Mouse (Mus musculus): Measurements from ENCODE around the gene Gm10273. TPM values are rescaled to one million over a fixed set of nuclear protein-coding genes. Genes with fewer than 3 reads are reported as not detected.
"Not testable (repeated sequence)": the region's sequence is repeated elsewhere in the genome, so short reads cannot be mapped to it uniquely, and the experiment has no call there.

Gene Gm10273
- polyA plus RNA-seq (2015; fragmentation: Nextera tagmentation; extraction: Ambion mirVana), result 3.5 and 5.7 TPM in 2 replicates

DNA sequence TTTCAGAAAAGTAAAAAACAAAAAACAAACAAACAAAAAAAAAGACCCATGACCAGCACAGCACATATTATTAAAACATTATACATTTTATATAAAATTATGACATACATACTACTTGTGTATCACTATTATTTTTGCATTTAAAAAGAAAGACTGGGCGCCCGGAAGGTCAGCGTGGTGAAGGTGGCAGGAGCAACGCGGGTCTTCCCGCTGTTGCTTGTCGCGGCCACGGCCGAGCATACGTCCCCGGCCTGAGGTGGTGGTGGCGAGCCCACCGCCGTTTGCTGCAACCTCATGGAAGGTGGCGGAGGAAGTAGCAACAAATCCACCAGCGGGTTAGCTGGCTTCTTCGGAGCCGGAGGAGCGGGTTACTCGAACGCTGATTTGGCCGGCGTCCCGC is at the start of gene Gm10273:
Gm10273 (plus strand) TSS at position 172 of the 400 bp plus-strand sequence.
- not testable (repeated sequence) for H3K4me3 ChIP-seq (replicated peaks); H3K9ac ChIP-seq; H3K27me3 ChIP-seq (replicated peaks); H3K27ac ChIP-seq; H3K4me1 ChIP-seq (replicated peaks); H3K36me3 ChIP-seq; ATAC-seq; H3K9me3 ChIP-seq; H3K4me2 ChIP-seq (replicated peaks)
- WGBS, result 83% methylated on average over 12 of the region's 25 CpGs

DNA sequence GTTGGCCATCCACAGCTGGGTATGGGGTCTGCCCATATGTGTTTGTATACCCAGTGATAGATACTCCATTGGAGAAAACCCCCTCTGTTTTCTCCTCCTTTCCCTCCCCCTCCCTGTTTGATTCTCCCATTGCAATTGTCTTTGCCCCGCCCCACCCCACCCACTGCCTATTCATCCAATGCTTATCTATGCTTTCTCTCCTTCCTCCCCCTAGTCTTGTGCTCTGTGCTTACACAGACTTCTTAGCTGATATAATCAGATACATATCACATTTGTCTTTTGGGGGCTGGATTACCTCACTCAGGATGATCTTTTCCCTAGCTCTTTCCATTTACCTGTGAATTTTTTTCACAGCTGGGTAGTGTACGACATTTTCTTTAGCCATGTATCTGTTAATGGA is 48.9 kb upstream of the Gm10273 start:
- Histone ChIP-seq H3K36me3 (peaks cover 27% of the 10 kb centered on the region), H3K9me3 (no peaks in the 10 kb centered on the region), H3K4me1 (replicated peaks) (no peaks in the 10 kb centered on the region), H3K27me3 (replicated peaks) (no peaks in the 10 kb centered on the region), H3K4me3 (replicated peaks) (no peak overlapping the region), H3K9ac (no peak overlapping the region), H3K27ac (no peak overlapping the region), H3K4me2 (replicated peaks) (no peak overlapping the region)
- WGBS, result 97% methylated on average over 2 of the region's 2 CpGs
- ATAC-seq, result no peak

DNA sequence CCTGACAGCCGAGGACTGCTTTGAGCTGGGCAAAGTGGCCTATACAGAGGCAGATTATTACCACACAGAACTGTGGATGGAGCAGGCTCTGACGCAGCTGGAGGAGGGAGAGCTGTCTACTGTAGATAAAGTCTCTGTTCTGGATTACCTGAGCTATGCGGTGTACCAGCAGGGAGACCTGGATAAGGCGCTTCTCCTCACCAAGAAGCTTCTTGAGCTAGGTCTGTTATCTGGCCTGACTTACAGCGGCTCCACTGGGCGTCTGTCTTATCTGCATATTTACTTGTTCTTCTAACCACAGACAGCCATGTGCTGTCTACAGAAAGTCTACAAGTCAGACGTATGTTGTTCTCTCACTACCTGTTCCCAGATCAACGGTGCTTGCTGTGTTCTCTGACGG is 47.2 kb upstream of the Gm10273 start:
- H3K4me3 ChIP-seq (replicated peaks), result no peak overlapping the region
- peaks cover 26% of the 10 kb centered on the region for H3K36me3 ChIP-seq
- no peak overlapping the region for H3K27ac ChIP-seq
- H3K4me2 ChIP-seq (replicated peaks), result no peak overlapping the region
- WGBS, result 94% methylated on average over 9 of the region's 9 CpGs
- no peak overlapping the region for H3K9ac ChIP-seq
- no peaks in the 10 kb centered on the region for H3K4me1 ChIP-seq (replicated peaks)
- H3K9me3 ChIP-seq, result no peaks in the 10 kb centered on the region
- H3K27me3 ChIP-seq (replicated peaks), result no peaks in the 10 kb centered on the region
- peak; percentile 55; the same call in 1 of the 2 replicates for ATAC-seq

- Histone ChIP-seq H3K27me3 (replicated peaks) (no peaks in the 10 kb centered on the region), H3K4me3 (replicated peaks) (no peak overlapping the region), H3K4me2 (replicated peaks) (no peak overlapping the region), H3K36me3 (peaks cover 26% of the 10 kb centered on the region), H3K4me1 (replicated peaks) (no peaks in the 10 kb centered on the region), H3K9me3 (no peaks in the 10 kb centered on the region), H3K9ac (no peak overlapping the region), H3K27ac (no peak overlapping the region)
- no peak for ATAC-seq
- WGBS, result 92% methylated on average over 2 of the region's 2 CpGs
Observed at GRCm38 (mm10) chr10:59349536-59349935, 45.9 kb upstream of the Gm10273 start.

DNA sequence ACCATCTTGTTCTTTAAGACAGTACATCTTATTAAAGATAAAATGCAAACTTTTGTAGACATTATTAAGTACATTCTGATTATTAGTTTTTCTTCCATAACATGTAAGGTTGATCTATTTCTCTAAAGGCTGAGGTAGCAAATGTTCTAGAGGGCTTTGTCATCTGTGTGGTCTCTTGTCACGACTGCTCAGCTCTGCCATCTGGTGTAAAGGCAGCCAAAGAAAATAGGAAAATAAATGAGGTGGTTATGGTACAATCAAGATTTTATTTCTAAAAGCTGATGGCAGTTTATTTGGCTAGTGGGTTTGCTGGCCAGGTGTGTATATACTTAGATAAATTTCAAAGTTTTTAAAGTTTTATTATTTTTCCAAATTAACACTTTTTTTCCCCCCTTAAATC is 42.4 kb upstream of the Gm10273 start:
- H3K9ac ChIP-seq, result no peak overlapping the region
- WGBS, result 70% methylated on average over 1 of the region's 1 CpGs
- peaks cover 28% of the 10 kb centered on the region for H3K36me3 ChIP-seq
- H3K9me3 ChIP-seq, result no peaks in the 10 kb centered on the region
- no peak overlapping the region for H3K4me2 ChIP-seq (replicated peaks)
- no peak overlapping the region for H3K27ac ChIP-seq
- H3K4me3 ChIP-seq (replicated peaks), result no peak overlapping the region
- no peaks in the 10 kb centered on the region for H3K4me1 ChIP-seq (replicated peaks)
- ATAC-seq, result no peak
- no peaks in the 10 kb centered on the region for H3K27me3 ChIP-seq (replicated peaks)

- no peak overlapping the region for H3K27ac ChIP-seq
- H3K9me3 ChIP-seq, result no peaks in the 10 kb centered on the region
- H3K4me3 ChIP-seq (replicated peaks), result no peak overlapping the region
- WGBS, result 91% methylated on average over 12 of the region's 12 CpGs
- H3K27me3 ChIP-seq (replicated peaks), result no peaks in the 10 kb centered on the region
- no peak overlapping the region for H3K9ac ChIP-seq
- H3K4me2 ChIP-seq (replicated peaks), result no peak overlapping the region
- H3K36me3 ChIP-seq, result peaks cover 19% of the 10 kb centered on the region
- no peaks in the 10 kb centered on the region for H3K4me1 ChIP-seq (replicated peaks)
- no peak for ATAC-seq
Observed at GRCm38 (mm10) chr10:59354120-59354519, 41.3 kb upstream of the Gm10273 start.

DNA sequence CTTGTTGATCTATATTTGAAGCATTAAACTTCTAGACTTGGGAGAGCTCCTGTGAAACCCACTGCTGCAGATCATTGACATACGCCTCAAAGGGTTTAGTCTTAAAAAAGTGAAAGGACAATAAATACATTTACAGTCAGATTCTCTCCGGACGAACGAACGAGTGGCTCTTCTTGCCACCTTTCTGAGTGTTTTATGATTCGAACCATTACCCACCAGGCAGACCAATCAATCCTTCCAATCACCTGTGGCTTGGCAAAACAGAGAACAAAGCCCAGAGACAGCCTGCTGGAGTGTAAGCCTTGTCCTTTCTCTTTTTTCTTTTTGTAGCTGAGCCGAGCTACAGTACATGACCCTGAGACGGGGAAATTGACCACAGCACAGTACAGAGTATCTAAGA is 40.4 kb upstream of the Gm10273 start:
- no peak for ATAC-seq
- Histone ChIP-seq H3K4me1 (replicated peaks) (no peaks in the 10 kb centered on the region), H3K9ac (no peak overlapping the region), H3K36me3 (peaks cover 17% of the 10 kb centered on the region), H3K27ac (no peak overlapping the region), H3K27me3 (replicated peaks) (no peaks in the 10 kb centered on the region), H3K4me2 (replicated peaks) (no peak overlapping the region), H3K9me3 (no peaks in the 10 kb centered on the region), H3K4me3 (replicated peaks) (no peak overlapping the region)
- 84% methylated on average over 8 of the region's 8 CpGs for WGBS

DNA sequence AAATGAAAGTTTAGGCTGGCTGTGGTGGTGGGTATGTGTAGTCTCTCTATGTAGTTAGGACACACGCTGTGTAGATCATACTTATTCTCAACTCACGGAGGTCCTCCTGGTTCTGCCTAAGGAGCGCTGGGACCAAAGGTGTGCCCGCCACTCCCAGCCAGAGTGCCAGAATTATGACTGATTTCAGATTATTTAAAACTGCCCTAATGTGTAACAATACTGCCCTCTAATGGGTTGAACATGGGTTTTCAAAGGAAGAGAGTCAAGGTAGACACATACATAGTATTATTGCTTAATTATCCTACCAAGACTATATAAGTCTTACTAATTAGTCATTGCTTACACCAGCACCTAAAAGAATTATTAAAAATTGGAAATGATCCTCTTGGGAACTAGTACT is 36.7 kb upstream of the Gm10273 start:
- ATAC-seq, result no peak; the same call in 1 of the 2 replicates
- no peaks in the 10 kb centered on the region for H3K9me3 ChIP-seq
- peaks cover 19% of the 10 kb centered on the region for H3K36me3 ChIP-seq
- H3K27ac ChIP-seq, result no peak overlapping the region
- H3K27me3 ChIP-seq (replicated peaks), result no peaks in the 10 kb centered on the region
- H3K4me3 ChIP-seq (replicated peaks), result no peak overlapping the region
- H3K9ac ChIP-seq, result no peak overlapping the region
- WGBS, result 84% methylated on average over 4 of the region's 4 CpGs
- H3K4me1 ChIP-seq (replicated peaks), result no peaks in the 10 kb centered on the region
- no peak overlapping the region for H3K4me2 ChIP-seq (replicated peaks)

GRCm38 (mm10) chr10:59363208-59363607 is 32.2 kb upstream of the Gm10273 start:
- WGBS, result 84% methylated on average over 2 of the region's 2 CpGs
- H3K4me2 ChIP-seq (replicated peaks), result no peak overlapping the region
- no peaks in the 10 kb centered on the region for H3K4me1 ChIP-seq (replicated peaks)
- no peaks in the 10 kb centered on the region for H3K27me3 ChIP-seq (replicated peaks)
- ATAC-seq, result no peak
- no peaks in the 10 kb centered on the region for H3K9me3 ChIP-seq
- peaks cover 21% of the 10 kb centered on the region for H3K36me3 ChIP-seq
- no peak overlapping the region for H3K4me3 ChIP-seq (replicated peaks)
- H3K9ac ChIP-seq, result no peak overlapping the region
- H3K27ac ChIP-seq, result no peak overlapping the region

- no peak overlapping the region for H3K27ac ChIP-seq
- H3K9me3 ChIP-seq, result no peaks in the 10 kb centered on the region
- H3K27me3 ChIP-seq (replicated peaks), result no peaks in the 10 kb centered on the region
- H3K4me3 ChIP-seq (replicated peaks), result no peak overlapping the region
- H3K36me3 ChIP-seq, result peaks cover 29% of the 10 kb centered on the region
- no peak for ATAC-seq
- 72% methylated on average over 3 of the region's 3 CpGs for WGBS
- H3K4me2 ChIP-seq (replicated peaks), result no peak overlapping the region
- H3K9ac ChIP-seq, result no peak overlapping the region
- H3K4me1 ChIP-seq (replicated peaks), result no peaks in the 10 kb centered on the region
Observed at GRCm38 (mm10) chr10:59364551-59364950, 30.9 kb upstream of the Gm10273 start.

DNA sequence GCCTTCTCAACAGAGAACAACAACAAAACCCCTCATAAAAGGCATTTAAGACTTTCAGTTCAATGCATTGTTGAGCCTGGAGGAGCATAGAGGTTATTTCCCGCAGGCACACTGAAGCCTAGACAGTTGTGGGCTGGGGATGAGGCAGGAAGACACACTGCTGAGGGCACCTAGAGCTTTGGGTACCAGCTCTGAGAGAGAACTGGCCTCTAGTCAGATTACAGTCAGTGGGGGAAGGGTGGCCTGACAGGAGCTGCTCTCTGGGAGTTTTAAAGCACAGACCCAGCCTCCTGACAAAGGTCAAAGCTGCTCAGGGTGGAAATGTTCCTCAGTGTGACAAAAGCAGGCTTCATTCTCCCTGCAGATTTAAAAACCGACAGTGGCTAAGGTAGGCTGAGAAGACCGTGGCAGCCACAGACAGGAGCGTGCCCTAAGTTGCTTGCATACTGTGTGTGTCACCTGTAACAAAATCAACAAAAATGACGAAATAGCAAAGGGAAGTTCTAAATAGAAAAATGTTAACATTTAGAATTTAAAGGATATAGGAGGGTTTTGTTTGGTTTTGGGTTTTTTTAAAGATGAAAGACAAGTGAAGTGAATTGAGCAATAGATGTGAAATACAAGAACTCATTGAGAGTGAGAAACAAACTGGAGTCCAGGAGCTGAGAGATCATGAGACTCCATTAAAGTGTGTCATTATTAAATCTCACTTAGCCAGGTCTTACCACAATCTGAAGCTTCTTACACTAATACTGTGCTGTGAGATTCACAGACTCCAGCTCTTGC is 29.4 kb upstream of the Gm10273 start:
- WGBS, result 82% methylated on average over 5 of the region's 5 CpGs
- no peak for ATAC-seq
- no peak overlapping the region for H3K4me3 ChIP-seq (replicated peaks)
- no peaks in the 10 kb centered on the region for H3K4me1 ChIP-seq (replicated peaks)
- no peak overlapping the region for H3K9ac ChIP-seq
- H3K36me3 ChIP-seq, result peaks cover 32% of the 10 kb centered on the region
- H3K27ac ChIP-seq, result no peak overlapping the region
- no peak overlapping the region for H3K4me2 ChIP-seq (replicated peaks)
- H3K9me3 ChIP-seq, result no peaks in the 10 kb centered on the region
- no peaks in the 10 kb centered on the region for H3K27me3 ChIP-seq (replicated peaks)

- ATAC-seq, result no peak
- no peak overlapping the region for H3K9ac ChIP-seq
- no peaks in the 10 kb centered on the region for H3K4me1 ChIP-seq (replicated peaks)
- H3K27me3 ChIP-seq (replicated peaks), result no peaks in the 10 kb centered on the region
- peaks cover 34% of the 10 kb centered on the region for H3K36me3 ChIP-seq
- H3K27ac ChIP-seq, result no peak overlapping the region
- H3K9me3 ChIP-seq, result no peaks in the 10 kb centered on the region
- 98% methylated on average over 4 of the region's 4 CpGs for WGBS
- no peak overlapping the region for H3K4me2 ChIP-seq (replicated peaks)
- no peak overlapping the region for H3K4me3 ChIP-seq (replicated peaks)
Observed at GRCm38 (mm10) chr10:59366746-59367145, 28.7 kb upstream of the Gm10273 start.

GRCm38 (mm10) chr10:59367206-59367605 is 28.2 kb upstream of the Gm10273 start:
- no peak for ATAC-seq
- Histone ChIP-seq H3K27ac (no peak overlapping the region), H3K4me3 (replicated peaks) (no peak overlapping the region), H3K9ac (no peak overlapping the region), H3K4me1 (replicated peaks) (no peaks in the 10 kb centered on the region), H3K27me3 (replicated peaks) (no peaks in the 10 kb centered on the region), H3K4me2 (replicated peaks) (no peak overlapping the region), H3K9me3 (no peaks in the 10 kb centered on the region), H3K36me3 (peaks cover 32% of the 10 kb centered on the region; the same call in 1 of the 2 replicates)
- 70% methylated on average over 4 of the region's 4 CpGs for WGBS
